Mouse (Mus musculus) thymus, postnatal 0 days (tissue): Measurements from ENCODE around the gene Serpinf2. TPM values are rescaled to one million over a fixed set of nuclear protein-coding genes. Genes with fewer than 3 reads are reported as not detected.
"Not testable (repeated sequence)": the region's sequence is repeated elsewhere in the genome, so short reads cannot be mapped to it uniquely, and the experiment has no call there.

Experiments
- DNase-seq: peaks from one replicate; pipeline ENCODE4 v3.0.0-alpha.2; 2015; ENCODE audit warnings: low spot score
- polyA plus RNA-seq: library from polyadenylated mRNA; unstranded; fragments of >200 nt; fragmentation: Nextera tagmentation; extraction: Ambion mirVana; gene quantifications from 2 replicates; pipeline ENCODE4 v1.2.1, GENCODE M21; 2015

The Serpinf2 gene
- polyA plus RNA-seq, 1 experiment from 2014 or later = not detected

DNA sequence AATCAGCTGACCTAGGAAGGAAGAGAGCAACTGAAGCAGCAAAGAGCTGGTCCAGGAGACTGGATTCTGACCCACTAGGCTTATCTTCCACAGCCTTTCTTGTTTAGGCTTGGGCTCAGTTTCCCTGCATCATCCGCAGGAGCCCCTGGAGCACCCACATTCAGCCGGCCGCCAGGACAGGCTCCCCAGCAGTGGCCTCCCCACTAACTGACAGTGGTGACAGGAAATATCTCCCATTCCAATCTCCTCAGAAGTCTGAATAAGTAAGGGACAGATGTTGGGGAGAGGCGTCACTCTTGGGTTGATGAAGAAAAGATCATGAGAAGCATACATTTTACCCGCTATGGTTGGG lies 20.3 kb upstream of the Serpinf2 start:
- no peak for DNase-seq

DNA sequence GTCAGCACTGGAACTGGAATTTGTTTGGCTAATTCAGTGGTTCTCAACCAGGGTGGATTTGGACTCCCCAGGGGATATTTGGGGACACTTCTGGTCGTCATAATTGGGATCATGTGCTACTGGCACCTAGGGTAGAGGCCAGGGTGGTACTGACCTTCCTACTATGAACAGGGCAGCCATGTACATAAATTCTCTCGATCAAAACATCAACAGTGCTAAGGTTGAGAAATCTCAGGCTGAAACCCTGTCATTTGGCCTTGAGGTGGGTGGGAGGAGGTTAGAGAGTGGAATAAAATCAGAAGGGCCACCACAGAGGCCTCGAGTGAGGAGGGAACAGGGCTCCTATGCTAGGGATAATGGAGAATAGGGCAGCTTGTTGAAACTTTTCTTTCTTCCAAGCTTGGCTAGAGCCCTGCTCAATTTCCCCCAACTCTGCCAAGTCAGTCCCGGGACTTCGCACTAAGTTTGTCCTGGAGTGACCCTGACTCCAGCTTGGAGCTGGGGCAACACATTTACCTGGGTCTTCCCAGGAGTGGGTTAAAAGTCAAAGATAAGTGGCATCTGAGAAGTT lies 19.8 kb upstream of the Serpinf2 start:
- no peak for DNase-seq

DNA sequence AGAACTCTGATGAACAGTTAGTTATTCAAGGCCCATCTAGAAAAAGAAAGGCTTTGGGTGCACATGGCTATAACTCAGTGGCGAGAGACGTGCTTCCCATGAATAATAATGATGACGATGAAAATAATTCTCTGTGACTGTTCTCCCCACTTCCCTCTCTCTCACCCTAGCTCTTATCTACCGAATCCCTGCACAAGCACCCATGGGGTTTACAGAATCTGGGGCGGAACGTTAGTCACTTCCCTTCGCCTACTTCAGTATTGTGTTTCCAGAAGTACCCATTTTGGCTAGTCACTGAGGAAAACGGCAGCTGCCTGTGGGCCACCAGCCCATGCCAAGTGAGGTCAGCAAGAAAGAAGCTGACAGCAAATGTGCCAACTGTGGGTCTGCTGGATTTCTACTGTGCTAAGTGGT lies 19.2 kb upstream of the Serpinf2 start:
- no peak for DNase-seq

DNA sequence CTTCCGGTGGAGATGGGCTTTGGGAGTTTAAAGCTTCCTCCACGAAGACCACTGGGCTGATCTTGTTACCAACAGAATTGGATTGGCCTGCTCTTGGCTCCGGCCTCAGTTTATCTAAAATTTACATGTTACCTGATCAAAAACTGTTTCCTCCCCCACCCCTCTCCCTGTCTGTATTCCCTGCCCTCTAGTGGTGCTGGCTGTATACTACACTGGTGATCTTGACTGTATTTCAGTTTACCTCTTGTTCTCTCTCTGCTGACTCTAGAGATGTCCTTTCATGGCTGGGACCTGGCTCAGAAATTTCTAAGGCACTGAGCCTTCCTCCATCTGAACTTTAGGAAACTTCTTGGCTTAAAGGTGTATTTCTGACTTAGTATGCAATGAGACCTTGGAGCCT lies 18.8 kb upstream of the Serpinf2 start:
- DNase-seq = peak; percentile 69

DNA sequence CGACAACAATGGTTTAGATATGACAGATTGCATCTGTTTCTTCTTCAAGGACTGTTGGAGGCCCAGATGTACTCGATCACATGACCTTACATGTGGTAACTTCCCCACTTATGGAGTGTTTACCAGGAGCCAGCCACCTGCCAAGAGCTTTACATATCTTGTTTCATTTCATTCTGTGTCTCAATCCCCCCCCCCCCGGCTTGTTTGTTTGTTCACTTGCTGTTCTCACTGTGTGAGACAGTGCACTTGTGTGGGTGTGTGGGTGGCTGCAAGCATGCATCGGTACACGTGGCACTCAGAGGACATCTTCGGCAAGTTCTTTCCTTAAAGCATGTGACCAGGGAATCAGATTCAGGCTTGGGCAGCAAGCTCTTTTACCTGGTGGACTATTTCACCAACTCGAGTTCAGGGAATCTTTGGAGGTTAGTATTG lies 17.1 kb upstream of the Serpinf2 start:
- peak; percentile 75 for DNase-seq

DNA sequence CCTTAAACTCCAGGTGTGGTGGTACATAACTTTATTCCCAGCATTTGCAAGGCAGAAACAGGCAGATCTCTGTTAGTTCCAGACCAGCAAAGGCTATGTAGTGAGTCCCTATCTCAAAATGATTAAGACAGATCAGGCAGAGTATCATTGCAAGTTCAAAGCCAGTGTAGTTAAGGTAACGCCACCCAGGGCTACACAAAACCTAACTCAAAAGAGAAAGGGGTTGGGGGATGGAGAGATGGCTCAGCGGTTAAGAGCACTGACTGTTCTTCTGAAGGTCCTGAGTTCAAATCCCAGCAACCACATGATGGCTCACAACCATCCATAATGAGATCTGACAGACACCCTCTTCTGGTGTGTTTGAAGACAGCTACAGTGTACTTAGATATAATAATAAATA lies 16.6 kb upstream of the Serpinf2 start:
- not testable (repeated sequence) for DNase-seq

DNA sequence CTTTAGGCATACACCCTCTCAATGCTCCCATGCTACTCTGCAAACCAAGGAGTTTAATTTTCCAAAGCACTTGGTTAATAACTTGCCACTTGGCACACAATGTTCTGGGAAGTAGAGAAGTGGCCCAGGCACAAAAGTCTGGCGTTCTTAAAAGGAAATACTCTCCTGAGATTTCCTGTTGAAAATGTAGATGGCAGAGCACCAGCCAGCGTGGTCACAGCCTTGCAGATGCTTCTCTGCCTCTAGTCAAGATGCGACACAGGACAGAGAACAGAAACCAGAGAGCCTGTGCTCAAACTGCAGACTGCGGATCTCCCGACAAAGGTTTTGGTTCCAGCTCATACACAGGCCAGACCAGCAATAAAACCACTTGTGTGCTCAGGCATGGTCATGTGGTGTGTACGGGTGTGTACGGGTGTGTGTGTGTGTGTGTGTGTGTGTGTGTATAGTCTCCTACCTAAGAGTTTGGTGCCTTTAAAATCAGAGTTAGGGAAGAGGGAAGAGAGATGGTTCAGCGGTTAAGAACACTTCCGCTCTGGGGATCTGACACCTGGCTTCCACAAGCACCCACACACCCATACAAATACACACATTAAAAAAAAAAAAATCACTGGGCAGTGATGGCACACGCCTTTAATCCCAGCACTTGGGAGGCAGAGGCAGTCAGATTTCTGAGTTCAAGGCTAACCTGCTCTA lies 15.8 kb upstream of the Serpinf2 start:
- DNase-seq = peak; percentile 34

DNA sequence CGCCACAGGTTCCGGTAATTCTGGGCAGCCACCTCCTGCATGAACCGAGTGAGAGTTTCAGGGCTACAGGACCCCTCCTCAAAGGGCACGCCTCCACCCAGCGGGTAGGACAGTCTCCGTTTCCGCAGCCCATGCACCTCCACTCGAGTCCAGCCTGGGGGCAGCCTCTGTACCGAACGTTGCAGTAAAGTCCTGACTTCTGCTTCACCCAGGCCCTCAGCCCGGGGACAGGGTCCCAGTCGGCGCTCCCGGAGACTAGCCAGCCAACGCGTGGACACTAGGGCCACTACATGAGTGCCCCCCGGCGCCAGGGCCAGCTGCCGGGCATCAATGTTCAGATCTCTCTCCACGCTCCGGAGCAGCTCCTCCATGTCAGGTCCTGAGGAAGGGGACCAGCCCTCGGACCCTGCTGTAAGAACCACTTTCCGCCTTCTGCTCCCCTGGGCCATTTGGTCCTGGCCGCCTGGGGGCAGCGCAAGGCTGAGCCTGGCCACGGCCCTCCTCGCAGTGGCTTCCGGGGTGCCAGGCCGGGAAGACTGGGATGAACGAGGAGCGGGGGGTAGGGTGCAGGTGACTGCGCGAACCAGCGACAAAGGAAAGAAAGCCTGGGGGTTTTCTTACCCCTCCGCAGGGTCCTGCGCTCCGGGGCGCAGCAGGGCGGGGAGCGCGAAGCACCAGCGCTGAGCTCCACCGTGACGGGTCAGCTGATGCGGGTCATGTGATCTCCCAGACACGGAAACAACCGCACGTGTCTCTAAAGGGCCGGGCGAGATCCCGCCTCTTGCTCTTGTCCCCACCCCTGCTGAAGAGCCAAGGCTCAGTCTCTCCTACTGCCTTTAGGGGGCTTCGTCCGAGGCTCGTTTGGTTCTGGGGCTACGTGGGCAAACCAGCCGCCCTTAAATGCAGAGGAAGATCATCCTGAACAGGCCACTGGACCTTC lies 14.9 kb upstream of the Serpinf2 start, which contains the start of gene Wdr81:
TSS of gene Wdr81 (minus strand) at position 727 of the 940 bp plus-strand sequence.
- peak; percentile 92 for DNase-seq

DNA sequence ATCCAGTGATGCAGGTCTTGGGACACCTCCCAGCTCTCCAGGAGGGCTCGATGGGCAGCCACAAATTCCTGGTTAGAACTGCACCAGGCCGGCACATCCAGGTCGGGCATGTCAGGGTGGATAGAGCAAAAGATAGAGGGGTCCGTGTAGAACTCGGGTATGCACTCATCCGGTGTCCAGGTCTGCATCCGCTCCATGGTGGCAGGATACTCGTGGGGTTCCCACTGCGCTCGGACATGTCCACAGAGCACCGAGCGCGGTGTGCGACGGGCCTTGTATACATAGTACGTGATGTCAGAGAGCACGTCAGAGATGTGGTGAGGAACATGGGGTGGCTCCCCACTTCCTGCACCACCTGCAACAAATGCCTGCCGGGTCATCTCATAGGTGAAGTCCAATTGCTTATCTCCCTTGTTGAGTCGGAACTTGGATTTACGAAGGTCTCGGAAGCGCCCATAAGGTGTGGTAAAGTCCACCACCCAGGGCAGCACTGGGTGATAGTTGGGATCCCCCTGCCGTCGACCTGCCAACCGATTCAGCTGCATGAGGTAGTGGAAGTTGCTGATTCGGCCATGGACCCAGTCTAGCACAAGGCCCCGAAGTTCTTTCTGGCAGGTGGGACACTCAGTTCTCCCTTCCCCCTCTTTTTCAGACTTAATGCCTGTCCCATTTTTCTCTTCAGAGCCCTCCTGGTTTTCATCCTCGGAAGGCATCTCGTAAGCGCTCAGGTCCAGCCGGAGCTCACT lies 13.6 kb upstream of the Serpinf2 start:
- DNase-seq = no peak

DNA sequence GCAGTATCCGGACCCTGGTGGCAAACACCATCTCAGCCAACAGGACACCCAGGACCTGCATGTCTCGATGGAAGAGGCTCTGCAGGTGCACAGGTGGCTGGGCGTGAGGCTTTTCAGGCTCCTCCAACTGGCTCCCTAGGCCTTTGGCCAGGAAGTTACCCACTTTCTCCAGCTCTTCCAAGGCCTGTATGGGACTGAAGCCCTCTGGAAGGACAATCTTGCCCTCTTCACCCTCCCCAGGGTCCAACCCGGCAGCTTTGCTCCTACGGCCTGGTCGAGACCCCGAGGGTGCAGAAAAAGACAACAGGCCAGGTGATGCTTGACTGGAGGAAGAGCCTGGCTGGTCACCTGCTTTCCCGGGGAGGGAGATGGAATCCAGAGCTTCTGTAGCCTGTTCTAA lies 12.7 kb upstream of the Serpinf2 start:
- DNase-seq = no peak

DNA sequence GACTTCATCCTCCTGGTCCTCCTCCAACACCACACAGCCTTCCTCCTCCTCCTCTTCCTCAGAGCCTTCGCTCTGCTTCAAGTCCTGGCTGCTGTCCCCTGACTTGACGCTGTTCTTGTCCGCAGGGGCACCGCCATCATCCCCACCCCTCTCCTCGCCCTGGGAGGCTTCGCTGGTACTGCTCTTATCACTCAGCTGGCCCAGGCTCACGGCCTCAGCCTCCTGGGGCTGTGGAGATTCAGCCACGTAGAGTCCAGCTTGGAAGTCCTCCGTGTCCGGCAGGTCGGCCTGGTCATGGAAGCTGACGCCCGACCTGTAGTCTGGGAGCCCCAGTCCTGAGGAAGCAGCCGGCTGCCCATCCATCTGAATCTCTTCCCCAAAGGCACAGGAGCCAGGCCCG lies 11.5 kb upstream of the Serpinf2 start:
- no peak for DNase-seq

DNA sequence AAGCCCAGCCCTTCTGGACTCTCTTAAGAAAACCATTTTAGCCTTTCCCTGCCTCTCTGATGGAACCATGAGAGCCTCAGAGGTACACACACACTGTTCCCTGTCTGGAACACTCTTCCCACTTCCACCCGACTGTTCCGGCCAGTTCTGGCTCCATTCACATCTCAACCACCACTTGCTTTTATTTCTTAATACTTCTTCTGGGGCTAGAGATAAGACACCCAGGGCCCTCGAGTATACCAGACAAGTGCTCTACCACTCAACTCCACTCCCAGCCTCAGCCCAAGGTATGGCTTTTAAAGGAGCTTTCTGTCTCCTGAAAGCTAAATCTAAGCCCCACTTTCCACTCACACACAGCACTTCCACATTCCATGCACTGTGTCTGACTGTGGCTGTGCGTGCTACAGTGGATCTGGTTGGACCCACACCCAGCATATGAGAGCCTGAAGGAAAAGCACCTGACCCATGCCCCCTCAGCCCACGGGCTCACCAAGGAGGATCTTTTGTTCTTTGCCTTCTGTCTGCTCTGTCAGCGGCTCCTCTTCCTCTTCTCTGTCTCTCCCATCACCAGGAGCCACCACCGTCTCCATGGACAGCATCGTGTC lies 11.0 kb upstream of the Serpinf2 start:
- no peak for DNase-seq

DNA sequence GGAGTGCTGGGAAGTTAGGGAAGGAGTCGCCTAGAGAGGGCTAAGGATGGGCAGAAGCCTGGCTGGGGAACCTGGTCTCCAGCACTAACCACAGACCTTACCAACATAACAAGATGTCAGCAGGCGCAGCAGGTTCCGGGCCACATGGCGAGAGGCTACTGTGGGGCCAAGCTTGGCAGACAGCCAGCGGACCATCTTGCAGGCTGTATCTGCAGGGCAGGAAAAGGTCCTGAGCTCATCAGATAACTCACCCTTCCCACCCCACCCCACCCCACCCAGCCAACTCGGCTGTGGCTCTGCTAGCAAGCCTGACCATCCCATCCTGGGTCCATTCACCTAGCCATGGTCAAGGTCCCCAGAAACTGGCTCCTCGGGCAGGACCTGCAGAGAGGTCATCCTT lies 10.3 kb upstream of the Serpinf2 start:
- no peak for DNase-seq

DNA sequence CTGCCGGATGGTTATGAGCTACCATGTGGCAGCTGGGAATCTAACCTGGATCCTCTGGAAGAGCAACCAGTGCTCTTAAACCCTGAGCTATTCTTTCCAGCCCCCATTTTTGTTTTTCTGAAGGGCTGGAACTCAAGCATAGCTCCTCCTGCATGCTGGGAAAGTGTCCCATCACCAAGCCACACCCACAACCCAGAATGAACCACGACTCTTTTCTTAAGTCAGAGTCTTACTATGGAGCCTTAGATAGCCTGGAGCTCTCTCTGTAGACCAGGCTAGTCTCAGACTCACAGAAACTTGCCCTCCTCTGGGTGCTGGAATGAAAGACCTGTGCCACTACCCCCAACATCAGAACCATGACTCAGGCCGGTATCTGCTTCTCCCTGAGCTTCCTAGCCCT lies 9.2 kb upstream of the Serpinf2 start:
- DNase-seq = no peak

DNA sequence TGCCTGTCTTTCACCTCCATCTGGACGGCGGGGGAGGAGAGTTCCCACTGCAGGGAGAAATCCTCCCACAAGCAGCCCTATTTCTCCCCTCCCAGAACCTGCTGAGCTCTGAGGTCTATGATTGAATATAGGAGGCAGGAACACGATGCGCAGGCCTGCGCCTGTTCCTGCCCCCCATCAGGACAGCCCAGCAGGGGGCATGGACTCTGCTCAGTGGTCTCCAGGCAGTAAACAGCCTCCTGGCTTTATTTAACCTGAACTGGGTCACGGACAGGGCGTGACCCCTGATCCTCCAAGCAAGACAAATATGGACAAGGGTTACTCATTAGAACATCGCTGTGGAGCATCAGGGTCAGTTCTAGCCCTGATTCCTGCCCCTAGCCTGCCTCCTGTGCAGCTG lies 4.3 kb upstream of the Serpinf2 start:
- DNase-seq = no peak

DNA sequence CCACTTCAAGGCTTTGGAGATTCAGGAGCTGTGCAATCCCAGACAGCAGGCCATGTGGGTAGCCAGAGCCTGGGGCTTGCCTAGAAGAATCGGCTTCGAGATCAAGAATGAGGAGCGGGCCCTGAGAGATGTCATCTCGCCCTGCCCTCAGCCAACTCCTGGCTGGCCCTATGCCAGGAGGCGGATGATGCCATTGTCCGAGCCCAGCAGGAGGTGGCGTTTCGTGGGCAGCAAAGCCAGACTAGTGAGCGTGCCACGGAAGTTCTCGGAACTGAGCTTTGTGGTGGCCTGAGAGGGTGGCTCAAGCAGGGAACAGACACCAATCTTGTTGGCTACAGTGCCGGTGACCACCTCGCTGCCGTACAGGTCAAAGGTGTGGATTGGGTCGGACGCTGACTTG lies 2.2 kb upstream of the Serpinf2 start:
- DNase-seq = no peak

DNA sequence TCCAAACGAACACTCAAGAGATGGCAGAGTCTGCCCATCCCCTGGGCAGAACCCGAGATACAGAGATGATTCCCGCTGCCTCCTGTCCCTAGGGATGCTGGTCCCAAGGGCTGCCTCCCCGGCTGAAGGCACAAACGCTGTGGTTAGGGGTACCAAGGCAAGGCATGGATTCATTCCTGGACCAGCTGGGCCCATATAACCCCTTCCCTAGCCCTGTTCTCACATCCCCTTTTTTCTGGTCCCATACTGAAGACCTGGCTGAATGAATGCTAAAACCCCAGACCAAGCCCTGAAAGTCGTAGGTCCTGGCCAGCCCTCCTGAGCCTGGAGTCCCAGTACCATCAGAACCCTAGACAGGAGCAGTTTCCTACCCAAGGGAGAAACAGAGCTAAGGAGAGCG lies 1.6 kb upstream of the Serpinf2 start:
- DNase-seq = no peak

DNA sequence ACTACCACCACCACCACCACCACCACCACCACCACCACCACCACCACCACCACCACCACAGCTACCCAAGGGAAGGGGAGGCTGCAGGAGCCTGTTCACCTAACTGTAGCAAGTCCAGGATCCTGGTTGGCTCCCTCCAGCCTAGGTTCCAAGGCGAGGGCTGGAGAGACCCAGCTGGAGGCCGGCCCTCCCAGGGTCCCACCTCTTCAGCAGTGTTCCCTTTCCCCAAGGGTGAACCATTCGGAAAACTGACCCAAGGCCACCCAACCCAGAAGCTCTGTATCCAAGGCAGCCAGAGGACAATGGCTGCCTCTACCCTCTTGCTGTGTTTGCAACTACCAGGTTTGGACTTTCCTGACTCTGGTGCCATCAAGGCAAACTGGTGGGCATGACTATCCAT lies 560 bp upstream of the Serpinf2 start:
- no peak for DNase-seq

DNA sequence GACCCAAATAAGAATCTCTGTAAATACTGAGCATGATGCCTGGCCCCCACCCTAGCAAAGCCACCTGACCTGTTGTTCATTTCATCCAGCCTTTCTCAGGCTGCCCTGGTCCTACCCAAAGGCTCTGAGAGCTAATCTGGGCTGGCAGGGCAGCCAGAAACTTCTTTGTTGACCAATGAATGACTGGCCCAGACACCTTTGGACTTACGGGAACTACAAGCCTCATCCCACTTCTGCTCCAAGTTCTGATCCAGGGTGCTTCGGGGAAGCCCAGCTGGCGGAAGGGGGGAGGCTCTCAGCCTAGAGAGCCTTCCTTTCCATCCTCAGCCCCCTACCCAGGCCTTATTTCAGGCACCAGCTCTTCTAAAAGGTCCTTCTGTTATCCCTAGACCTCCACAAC lies 587 bp downstream of the Serpinf2 start:
- DNase-seq = no peak

DNA sequence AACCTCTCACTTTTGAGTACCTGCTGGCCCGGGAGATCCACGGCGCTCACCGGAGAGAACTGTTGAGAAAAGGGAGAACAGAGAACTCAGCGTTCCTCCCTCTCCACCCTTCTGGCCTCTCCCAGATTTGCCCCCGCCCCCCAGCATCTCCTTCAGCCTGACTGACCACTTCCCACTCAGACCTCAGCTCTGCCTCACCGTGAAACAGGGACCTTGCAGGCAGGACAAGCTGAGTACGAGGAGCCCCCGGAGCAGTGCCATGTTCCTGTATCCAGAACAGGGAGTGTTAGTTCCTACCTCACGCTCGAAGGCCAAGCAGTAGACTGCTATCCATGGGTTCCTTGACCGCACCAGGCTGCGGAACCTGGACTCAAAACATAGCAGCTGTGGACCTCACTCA lies 1.2 kb downstream of the Serpinf2 start:
- DNase-seq = no peak

DNA sequence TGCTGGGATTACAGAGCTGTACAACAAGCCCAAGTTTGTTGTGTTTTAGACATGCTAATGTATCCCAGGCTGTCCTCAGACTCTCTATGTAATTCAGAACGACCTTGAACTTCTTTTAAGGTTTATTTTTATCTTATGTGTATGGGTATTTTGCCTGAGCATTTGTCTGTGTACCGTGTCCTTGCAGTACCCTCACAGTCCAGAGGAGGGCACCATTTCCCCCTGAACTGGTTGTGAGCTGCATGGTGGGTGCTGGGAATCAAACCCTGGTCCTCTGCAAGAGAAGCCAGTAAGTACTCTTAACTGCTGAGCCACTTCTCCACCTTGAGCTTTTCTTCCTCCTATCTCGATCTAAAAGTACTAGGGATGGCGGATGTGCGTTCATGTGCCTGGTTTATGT lies 5.3 kb downstream of the Serpinf2 start:
- no peak for DNase-seq
